Mouse (Mus musculus): Measurements from ENCODE around the gene Glo1. TPM values are rescaled to one million over a fixed set of nuclear protein-coding genes. Genes with fewer than 3 reads are reported as not detected.
A peak's percentile ranks its signal among the peaks of the same experiment; 100 is the strongest.

The Glo1 gene
- polyA plus RNA-seq, 1 experiment from 2014 or later: 241 TPM

GRCm38 (mm10) chr17:30574783-30575075 lies 51.9 kb downstream of the Glo1 start:
- Histone ChIP-seq H3K4me1 (replicated peaks) (peaks cover 15% of the 10 kb centered on the region), H3K4me2 (replicated peaks) (peak overlapping the region; percentile 78), H3K36me3 (no peaks in the 10 kb centered on the region), H3K9me3 (no peaks in the 10 kb centered on the region), H3K27me3 (replicated peaks) (no peaks in the 10 kb centered on the region), H3K4me3 (replicated peaks) (no peak overlapping the region), H3K9ac (no peak overlapping the region), H3K27ac (no peak overlapping the region)
- WGBS: 66% methylated on average over 8 of the region's 8 CpGs
- ATAC-seq: no peak

GRCm38 (mm10) chr17:30573990-30574782 lies 52.5 kb downstream of the Glo1 start:
- Histone ChIP-seq H3K27me3 (replicated peaks) (no peaks in the 10 kb centered on the region), H3K4me3 (replicated peaks) (no peak overlapping the region), H3K4me1 (replicated peaks) (peaks cover 15% of the 10 kb centered on the region), H3K4me2 (replicated peaks) (peak overlapping the region; percentile 78; the same call in 1 of the 2 replicates), H3K9me3 (no peaks in the 10 kb centered on the region), H3K9ac (no peak overlapping the region), H3K36me3 (no peaks in the 10 kb centered on the region), H3K27ac (no peak overlapping the region)
- no peak for ATAC-seq
- 66% methylated on average over 8 of the region's 8 CpGs for WGBS

- 32% methylated on average over 3 of the region's 3 CpGs for WGBS
Observed at GRCm38 (mm10) chr17:30570971-30571370, 55.7 kb downstream of the Glo1 start.

GRCm38 (mm10) chr17:30570173-30570572 lies 56.5 kb downstream of the Glo1 start:
- Histone ChIP-seq H3K9me3 (no peaks in the 10 kb centered on the region), H3K4me3 (replicated peaks) (no peak overlapping the region), H3K4me2 (replicated peaks) (no peak overlapping the region), H3K4me1 (replicated peaks) (peaks cover 10% of the 10 kb centered on the region), H3K27me3 (replicated peaks) (no peaks in the 10 kb centered on the region), H3K27ac (no peak overlapping the region), H3K36me3 (no peaks in the 10 kb centered on the region), H3K9ac (no peak overlapping the region)
- 39% methylated on average over 8 of the region's 8 CpGs for WGBS
- peak; percentile 88 for ATAC-seq

More at GRCm38 (mm10) chr17:30570971-30571370, 55.7 kb downstream of the Glo1 start:
- no peak for ATAC-seq
- Histone ChIP-seq H3K4me1 (replicated peaks) (peaks cover 11% of the 10 kb centered on the region), H3K27ac (no peak overlapping the region), H3K9ac (no peak overlapping the region), H3K36me3 (no peaks in the 10 kb centered on the region), H3K9me3 (no peaks in the 10 kb centered on the region), H3K4me2 (replicated peaks) (no peak overlapping the region), H3K4me3 (replicated peaks) (no peak overlapping the region), H3K27me3 (replicated peaks) (no peaks in the 10 kb centered on the region)

DNA sequence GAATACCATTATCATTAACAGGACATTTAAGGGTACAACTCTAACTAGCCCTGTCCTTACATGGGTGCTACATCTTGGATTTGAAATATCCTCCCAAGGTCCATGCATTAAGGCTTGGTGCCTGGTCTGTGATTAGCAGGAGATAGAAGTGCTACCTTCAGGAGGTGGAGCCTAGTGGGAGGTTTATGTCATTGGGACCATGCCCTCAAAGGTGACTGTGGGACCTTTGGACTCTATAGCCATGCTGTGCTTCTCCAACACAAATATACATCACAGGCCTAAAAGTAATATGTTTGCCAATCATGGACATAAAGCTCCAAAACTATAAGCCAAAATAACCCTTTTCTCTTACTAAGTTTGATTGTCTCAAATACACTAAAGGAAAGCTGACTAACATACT lies 58.2 kb downstream of the Glo1 start:
- H3K4me3 ChIP-seq (replicated peaks): no peak overlapping the region
- H3K9me3 ChIP-seq: no peaks in the 10 kb centered on the region
- no peak overlapping the region for H3K9ac ChIP-seq
- no peak overlapping the region for H3K4me2 ChIP-seq (replicated peaks)
- no peaks in the 10 kb centered on the region for H3K27me3 ChIP-seq (replicated peaks)
- no peaks in the 10 kb centered on the region for H3K36me3 ChIP-seq
- H3K27ac ChIP-seq: no peak overlapping the region
- ATAC-seq: no peak
- peaks cover 7% of the 10 kb centered on the region for H3K4me1 ChIP-seq (replicated peaks)

- H3K27me3 ChIP-seq (replicated peaks): no peaks in the 10 kb centered on the region
- ATAC-seq: no peak
- 80% methylated on average over 7 of the region's 7 CpGs for WGBS
- H3K4me1 ChIP-seq (replicated peaks): peaks cover under 1% of the 10 kb centered on the region; the same call in 1 of the 2 replicates
- H3K9ac ChIP-seq: no peak overlapping the region
- no peaks in the 10 kb centered on the region for H3K9me3 ChIP-seq
- H3K4me2 ChIP-seq (replicated peaks): no peak overlapping the region
- H3K4me3 ChIP-seq (replicated peaks): no peak overlapping the region
- no peaks in the 10 kb centered on the region for H3K36me3 ChIP-seq
- no peak overlapping the region for H3K27ac ChIP-seq
Observed at GRCm38 (mm10) chr17:30564971-30565370, 61.7 kb downstream of the Glo1 start.

DNA sequence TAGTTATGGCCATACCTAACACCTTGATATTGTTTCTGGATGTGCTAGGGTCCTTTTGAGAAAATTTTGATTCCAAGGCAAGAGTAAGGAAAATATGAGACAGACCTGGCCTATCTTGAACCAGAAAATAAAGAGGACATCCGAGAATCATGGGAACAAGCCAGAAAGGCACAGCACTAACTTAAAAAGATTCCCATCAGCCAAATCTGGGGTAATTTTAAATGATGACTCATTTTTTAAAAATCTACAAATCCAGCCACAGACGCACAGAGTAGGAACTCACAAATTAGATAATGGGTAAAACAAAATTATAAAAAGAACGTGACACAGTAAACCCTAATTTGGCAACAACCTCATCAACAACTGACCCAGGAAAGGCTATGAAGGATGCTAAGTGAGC lies 62.3 kb downstream of the Glo1 start:
- ATAC-seq: no peak
- H3K4me2 ChIP-seq (replicated peaks): no peak overlapping the region
- H3K9me3 ChIP-seq: no peaks in the 10 kb centered on the region
- H3K36me3 ChIP-seq: no peaks in the 10 kb centered on the region
- 80% methylated on average over 3 of the region's 3 CpGs for WGBS
- no peaks in the 10 kb centered on the region for H3K27me3 ChIP-seq (replicated peaks)
- H3K4me3 ChIP-seq (replicated peaks): no peak overlapping the region
- no peak overlapping the region for H3K9ac ChIP-seq
- no peak overlapping the region for H3K27ac ChIP-seq
- no peaks in the 10 kb centered on the region for H3K4me1 ChIP-seq (replicated peaks)

DNA sequence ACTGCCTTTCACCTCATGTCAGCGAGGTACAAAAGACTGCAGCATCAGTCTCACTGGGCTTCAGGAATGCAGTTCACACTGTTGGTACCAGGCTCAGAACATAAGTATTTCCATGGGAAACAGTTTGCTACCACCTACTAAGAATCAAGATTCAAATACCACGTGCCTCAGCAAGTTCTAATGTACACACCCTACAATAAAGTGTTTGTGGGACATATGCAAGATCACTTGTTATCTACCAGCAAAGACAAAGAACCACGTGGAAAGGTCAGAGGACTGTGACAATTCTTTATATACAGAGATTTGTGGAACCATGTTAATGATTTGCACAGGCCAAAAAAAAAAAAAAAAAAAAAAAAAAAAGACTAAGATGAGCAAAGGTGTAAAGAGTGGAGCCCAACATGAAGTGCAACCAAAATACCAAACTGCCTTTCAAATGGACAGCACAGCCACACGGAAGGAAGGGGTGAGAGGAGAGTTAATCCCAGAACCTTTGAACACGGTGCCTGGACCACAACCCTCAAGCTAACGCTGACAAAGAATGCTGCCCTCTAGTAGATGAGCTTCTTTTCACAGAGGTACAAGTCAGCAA lies 63.1 kb downstream of the Glo1 start:
- Histone ChIP-seq H3K9me3 (no peaks in the 10 kb centered on the region), H3K9ac (no peak overlapping the region), H3K36me3 (no peaks in the 10 kb centered on the region), H3K4me1 (replicated peaks) (no peaks in the 10 kb centered on the region), H3K4me2 (replicated peaks) (no peak overlapping the region), H3K4me3 (replicated peaks) (no peak overlapping the region), H3K27me3 (replicated peaks) (no peaks in the 10 kb centered on the region), H3K27ac (no peak overlapping the region)
- ATAC-seq: peak; percentile 63; the same call in 1 of the 2 replicates
- 58% methylated on average over 6 of the region's 6 CpGs for WGBS

DNA sequence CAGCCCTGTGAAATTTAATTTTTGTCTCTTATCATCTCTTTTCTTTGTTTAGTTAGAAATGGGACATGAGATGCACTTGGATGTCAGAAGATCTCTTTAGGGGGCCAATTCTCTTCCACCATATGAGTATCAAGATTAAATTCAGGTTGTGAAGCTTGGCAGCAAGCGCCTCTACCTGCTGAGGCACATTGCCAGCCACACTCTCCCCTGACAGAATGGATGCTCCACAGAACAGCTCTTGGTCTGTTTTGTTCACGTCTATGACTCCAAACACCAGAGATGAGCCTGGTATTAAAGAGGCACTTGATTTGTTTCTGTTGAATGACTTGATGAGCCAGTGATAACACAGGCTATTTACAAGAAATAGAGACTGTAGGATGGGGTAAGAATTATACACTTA lies 63.9 kb downstream of the Glo1 start:
- Histone ChIP-seq H3K36me3 (no peaks in the 10 kb centered on the region), H3K4me2 (replicated peaks) (no peak overlapping the region), H3K9ac (no peak overlapping the region), H3K4me1 (replicated peaks) (no peaks in the 10 kb centered on the region), H3K27me3 (replicated peaks) (no peaks in the 10 kb centered on the region), H3K9me3 (no peaks in the 10 kb centered on the region), H3K27ac (no peak overlapping the region), H3K4me3 (replicated peaks) (no peak overlapping the region)
- WGBS: 82% methylated on average over 2 of the region's 2 CpGs
- no peak for ATAC-seq

DNA sequence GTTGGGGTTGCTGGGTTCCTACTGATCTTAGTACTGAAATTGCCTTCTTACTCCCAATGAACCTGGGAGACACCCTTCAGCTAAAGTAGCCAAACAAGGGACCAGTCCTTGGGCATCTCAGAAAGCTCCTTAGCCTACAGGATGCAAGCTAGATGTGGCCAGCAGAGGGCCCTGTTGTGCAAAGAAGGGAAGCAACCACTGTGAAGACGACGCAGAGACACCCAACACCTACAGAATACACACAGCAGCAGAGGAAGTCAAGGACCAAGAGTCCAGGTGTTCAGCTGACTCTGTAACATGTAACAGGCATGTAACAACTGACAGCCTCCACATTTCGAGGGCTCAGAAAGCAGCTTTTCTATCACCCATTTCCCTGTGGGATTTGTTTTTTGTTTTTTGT lies 67.1 kb downstream of the Glo1 start:
- no peaks in the 10 kb centered on the region for H3K36me3 ChIP-seq
- WGBS: 38% methylated on average over 3 of the region's 3 CpGs
- no peak overlapping the region for H3K4me3 ChIP-seq (replicated peaks)
- no peak overlapping the region for H3K4me2 ChIP-seq (replicated peaks)
- no peaks in the 10 kb centered on the region for H3K27me3 ChIP-seq (replicated peaks)
- H3K27ac ChIP-seq: no peak overlapping the region
- H3K9me3 ChIP-seq: no peaks in the 10 kb centered on the region
- no peak for ATAC-seq
- H3K4me1 ChIP-seq (replicated peaks): no peaks in the 10 kb centered on the region
- no peak overlapping the region for H3K9ac ChIP-seq

DNA sequence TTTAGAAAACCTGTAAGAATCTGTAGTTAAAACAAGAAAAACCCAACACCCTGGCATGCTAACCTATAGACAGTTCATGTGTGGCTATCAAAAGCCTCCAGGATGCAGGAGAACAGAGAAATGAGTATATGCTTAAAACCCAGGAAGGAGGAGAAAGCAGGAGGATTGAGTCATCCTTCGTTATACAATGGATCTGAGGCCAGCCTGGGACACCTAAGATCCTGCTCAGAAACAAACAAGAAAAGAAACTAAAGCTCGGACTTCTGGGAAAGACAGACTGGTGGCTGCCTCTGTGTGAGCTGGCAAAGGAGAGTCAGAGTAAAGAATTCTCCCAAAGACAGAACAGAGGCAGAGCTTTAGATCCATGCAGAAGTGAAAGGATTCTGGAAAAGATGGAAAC lies 68.0 kb downstream of the Glo1 start:
- no peak overlapping the region for H3K4me3 ChIP-seq (replicated peaks)
- no peak overlapping the region for H3K4me2 ChIP-seq (replicated peaks)
- ATAC-seq: no peak
- H3K36me3 ChIP-seq: no peaks in the 10 kb centered on the region
- H3K27ac ChIP-seq: no peak overlapping the region
- WGBS: 77% methylated on average over 2 of the region's 2 CpGs
- H3K9ac ChIP-seq: no peak overlapping the region
- H3K4me1 ChIP-seq (replicated peaks): no peaks in the 10 kb centered on the region
- no peaks in the 10 kb centered on the region for H3K27me3 ChIP-seq (replicated peaks)
- H3K9me3 ChIP-seq: no peaks in the 10 kb centered on the region

DNA sequence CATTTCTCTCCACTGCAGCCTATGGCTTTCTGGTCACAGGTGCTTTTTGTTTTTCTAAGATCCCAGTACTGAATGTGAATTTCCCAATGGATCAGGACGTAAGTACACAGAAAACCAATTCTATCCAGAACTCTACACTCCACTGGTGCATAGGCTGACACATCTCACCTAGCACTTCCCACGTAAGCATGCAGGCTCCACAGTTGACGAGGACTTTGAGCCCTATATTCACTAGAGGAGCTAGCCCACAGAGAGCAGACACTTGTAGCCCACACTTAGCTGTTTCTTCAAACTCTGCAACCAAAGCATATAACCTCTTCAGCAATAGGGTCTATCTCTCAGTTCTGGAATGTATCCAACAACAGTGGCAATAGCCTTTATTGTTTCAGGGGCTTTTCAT lies 70.2 kb downstream of the Glo1 start:
- Histone ChIP-seq H3K36me3 (no peaks in the 10 kb centered on the region), H3K27me3 (replicated peaks) (no peaks in the 10 kb centered on the region), H3K27ac (no peak overlapping the region), H3K9ac (no peak overlapping the region), H3K4me2 (replicated peaks) (no peak overlapping the region), H3K4me3 (replicated peaks) (no peak overlapping the region), H3K4me1 (replicated peaks) (no peaks in the 10 kb centered on the region), H3K9me3 (no peaks in the 10 kb centered on the region)
- no peak for ATAC-seq
- 81% methylated on average over 3 of the region's 3 CpGs for WGBS
